9 mouse cellular contexts compared by ENCODE assay signal in genomic region chr12:89134333-89134732, GRCm38 (mm10).
DNase-seq lines count a peak whose midpoint lies in the region; ATAC-seq lines count a peak whose summit lies in the region.
"Had no signal": no experiment of that assay in that cellular context is flagged by ENCODE, and none has a peak within 500 bp of the region (broad histone marks: within the 10 kb centered on the region; RNA-seq: fewer than 3 reads in every experiment).

No protein-coding gene starts in this region.

- ATAC-seq in granulocyte monocyte progenitor cell, adult 5-6 weeks (replicated peaks; ENCODE audit: poor library complexity, severe bottlenecking), result peak; percentile 73

- DNase-seq in heart, adult 11 months, result peak; percentile 17
- no peak for DNase-seq in heart, adult 9 months (ENCODE audit: low spot score in 2 of 2)
- DNase-seq in thymus, postnatal 14 days, result peak; percentile 3
- DNase-seq in thymus, postnatal 36 days, result no peak
- peak; percentile 18 for DNase-seq in splenic B cell, adult 2 months (ENCODE audit: low read depth, low spot score)
- no peak for DNase-seq in B cell, adult 2 months
- no peak for DNase-seq in ovary, postnatal 10 days (ENCODE audit: low spot score)

- H3K36me3 ChIP-seq in splenic B cell, adult 2 months (ENCODE audit: control insufficient read depth, insufficient read depth, low read length, poor library complexity, severe bottlenecking), result no peaks in the 10 kb centered on the region
- H3K36me3 ChIP-seq: embryonic facial prominence, embryonic 12.5 days had no signal

- no peaks in the 10 kb centered on the region for H3K27me3 ChIP-seq in splenic B cell, adult 2 months (ENCODE audit: control insufficient read depth, insufficient read depth, low read length, poor library complexity, severe bottlenecking)
- H3K27me3 ChIP-seq: embryonic facial prominence, embryonic 12.5 days had no signal

Comparison
In these comparisons a context has a peak if more than half of its experiments do, and no peak if none do; other contexts are left out.
1. DNase-seq: peak in heart, adult 11 months (single experiment), thymus, postnatal 14 days (single experiment) and splenic B cell, adult 2 months (single experiment); none in heart, adult 9 months (0 of 2), thymus, postnatal 36 days (0 of 2), B cell, adult 2 months (0 of 2) and ovary, postnatal 10 days (single experiment).